Mouse (Mus musculus): ENCODE measurements around the gene Ypel5. TPM values are rescaled to one million over a fixed set of nuclear protein-coding genes. Genes with fewer than 3 reads are reported as not detected.

The Ypel5 gene
- total and polyA plus RNA-seq, 3 experiments, result 8.9 to 16.1 (median 14.3) TPM

- Histone ChIP-seq H3K79me2 (replicated peaks; ENCODE audit: control insufficient read depth, extremely low read depth, insufficient read depth, poor library complexity, severe bottlenecking) (no peaks in the 10 kb centered on the region; the same call in 1 of the 2 replicates), H3K9ac (ENCODE audit: insufficient read depth, low read depth) (no peak overlapping the region), H3K4me1 (ENCODE audit: control insufficient read depth in 1 of 2, insufficient read depth in 2 of 2) (no peaks in the 10 kb centered on the region), H3K4me3 (replicated peaks in 1 of 3; ENCODE audit: low read depth in 2 of 3, low read length in 2 of 3, poor library complexity in 1 of 3) (no peak overlapping the region), H3K4me2 (ENCODE audit: insufficient read depth, low read depth, poor library complexity, severe bottlenecking) (no peak overlapping the region), H3K9me3 (replicated peaks; ENCODE audit: low read length) (no peaks in the 10 kb centered on the region), H3K36me3 (replicated peaks in 1 of 2; ENCODE audit: control insufficient read depth in 1 of 2, insufficient read depth in 1 of 2, low read length in 1 of 2) (peaks cover 20 to 54% of the 10 kb centered on the region in 2 experiments), H3K27me3 (replicated peaks) (no peaks in the 10 kb centered on the region), H3K27ac (ENCODE audit: insufficient read depth, low read depth) (no peak overlapping the region)
- TF ChIP-seq CTCF (conservative IDR thresholded peaks at IDR 0.05 in 1 of 2, IDR thresholded peaks at IDR 0.05 in 1 of 2; ENCODE audit: low read depth in 2 of 2, low read length in 2 of 2), result no peak
- dilution Hi-C loops (cut with MboI; ENCODE audit: extremely low pct_ligation_motif_present, extremely low pct_unique_long_range_greater_than_20kb, low sequenced_read_pairs) (no loop called here), in situ Hi-C loops (cut with MboI; ENCODE audit: low pct_ligation_motif_present, low pct_unique_long_range_greater_than_20kb, low sequenced_read_pairs) (no loop called here)
- DNase-seq (ENCODE audit: extremely low read depth), result no peak
These were observed 9.3 kb downstream of the Ypel5 start for GRCm38 (mm10) chr17:72845521-72845920.

GRCm38 (mm10) chr17:72855298-72855697 is 19.0 kb downstream of the Ypel5 start:
- TF ChIP-seq EP300 (IDR thresholded peaks at IDR 0.05; ENCODE audit: low read length), result no peak
- no peak for TF ChIP-seq POLR2A (IDR thresholded peaks at IDR 0.05; ENCODE audit: low read depth, low read length)
- no peak for TF ChIP-seq JUND (conservative IDR thresholded peaks at IDR 0.05; ENCODE audit: low read depth, low read length)
- no peak for TF ChIP-seq MYC (IDR thresholded peaks at IDR 0.05; ENCODE audit: low read depth, low read length)
- TF ChIP-seq ZMIZ1 (IDR thresholded peaks at IDR 0.05; ENCODE audit: low read depth, low read length), result no peak
- TF ChIP-seq IRF4 (IDR thresholded peaks at IDR 0.05; ENCODE audit: low read depth, low read length), result no peak
- TF ChIP-seq CTCF (conservative IDR thresholded peaks at IDR 0.05 in 1 of 2, IDR thresholded peaks at IDR 0.05 in 1 of 2; ENCODE audit: low read depth in 2 of 2, low read length in 2 of 2), result peak in 1 of 2 experiments; percentile 67; a peak in 2 of 4 replicates
- TF ChIP-seq ZC3H11A (IDR thresholded peaks at IDR 0.05; ENCODE audit: low read depth, low read length), result no peak
- TF ChIP-seq MAZ (IDR thresholded peaks at IDR 0.05; ENCODE audit: low read depth, low read length), result no peak
- no peak for TF ChIP-seq CHD1 (IDR thresholded peaks at IDR 0.05; ENCODE audit: low read depth, low read length)
- TF ChIP-seq SMC3 (IDR thresholded peaks at IDR 0.05; ENCODE audit: low read depth, low read length), result peak; percentile 39
- TF ChIP-seq TBP (conservative IDR thresholded peaks at IDR 0.05; ENCODE audit: low read depth, low read length), result no peak
- no peak for TF ChIP-seq MAFK (IDR thresholded peaks at IDR 0.05; ENCODE audit: insufficient replicate concordance, low read length)
- peak; percentile 59 for TF ChIP-seq RAD21 (IDR thresholded peaks at IDR 0.05; ENCODE audit: low read depth, low read length)
- TF ChIP-seq ZNF384 (IDR thresholded peaks at IDR 0.05; ENCODE audit: low read depth, low read length), result no peak
- TF ChIP-seq POLR2AphosphoS2 (IDR thresholded peaks at IDR 0.05; ENCODE audit: low read depth, low read length), result no peak
- TF ChIP-seq UBTF (IDR thresholded peaks at IDR 0.05; ENCODE audit: low read depth, low read length), result no peak
- TF ChIP-seq MEF2A (IDR thresholded peaks at IDR 0.05; ENCODE audit: borderline replicate concordance, low read depth, low read length), result no peak
- H3K4me3 ChIP-seq (replicated peaks in 1 of 3; ENCODE audit: low read depth in 2 of 3, low read length in 2 of 3, poor library complexity in 1 of 3), result no peak overlapping the region
- in situ Hi-C loops (cut with MboI; ENCODE audit: low pct_ligation_motif_present, low pct_unique_long_range_greater_than_20kb, low sequenced_read_pairs), result loop anchor here (25.0 kb wide), 1 partner anchor 882 kb away; no protein-coding TSS in a partner anchor

More at GRCm38 (mm10) chr17:72855298-72855697, 19.0 kb downstream of the Ypel5 start:
- no peaks in the 10 kb centered on the region for H3K9me3 ChIP-seq (replicated peaks; ENCODE audit: low read length)
- no peak overlapping the region for H3K27ac ChIP-seq (ENCODE audit: insufficient read depth, low read depth)
- peaks cover 0 to 14% of the 10 kb centered on the region in 2 experiments; a peak in 2 of 4 replicates for H3K4me1 ChIP-seq (ENCODE audit: control insufficient read depth in 1 of 2, insufficient read depth in 2 of 2)
- no peaks in the 10 kb centered on the region for H3K79me2 ChIP-seq (replicated peaks; ENCODE audit: control insufficient read depth, extremely low read depth, insufficient read depth, poor library complexity, severe bottlenecking)
- peaks cover 3 to 7% of the 10 kb centered on the region in 2 experiments for H3K36me3 ChIP-seq (replicated peaks in 1 of 2; ENCODE audit: control insufficient read depth in 1 of 2, insufficient read depth in 1 of 2, low read length in 1 of 2)
- peak; percentile 17 for DNase-seq (ENCODE audit: extremely low read depth)
- dilution Hi-C loops (cut with MboI; ENCODE audit: extremely low pct_ligation_motif_present, extremely low pct_unique_long_range_greater_than_20kb, low sequenced_read_pairs), result no loop called here
- H3K4me2 ChIP-seq (ENCODE audit: insufficient read depth, low read depth, poor library complexity, severe bottlenecking), result no peak overlapping the region
- no peaks in the 10 kb centered on the region for H3K27me3 ChIP-seq (replicated peaks)
- no peak overlapping the region for H3K9ac ChIP-seq (ENCODE audit: insufficient read depth, low read depth)
